Mouse (Mus musculus): ENCODE measurements around the gene Leng8. TPM values are rescaled to one million over a fixed set of nuclear protein-coding genes. Genes with fewer than 3 reads are reported as not detected.

Gene Leng8
- 96.9 and 247 TPM in 2 replicates for polyA plus RNA-seq (2011; ENCODE audit: insufficient read depth, insufficient read length, low replicate concordance, missing spikeins)

- TF ChIP-seq CTCF (IDR thresholded peaks at IDR 0.05; ENCODE audit: control insufficient read depth, insufficient read depth, low read length) = no peak
- peak; percentile 90 for TF ChIP-seq POLR2A (IDR thresholded peaks at IDR 0.05; ENCODE audit: borderline replicate concordance, control insufficient read depth, low read depth, low read length)
- under 1% methylated on average over 78 of the region's 78 CpGs for WGBS
- Histone ChIP-seq H3K4me1 (ENCODE audit: control insufficient read depth, insufficient read depth, low read length) (no peaks in the 10 kb centered on the region; the same call in 1 of the 2 replicates), H3K27ac (ENCODE audit: control insufficient read depth, insufficient read depth, low read depth, low read length, poor library complexity) (peak within 1 kb of the TSS; percentile 98), H3K4me3 (replicated peaks; ENCODE audit: control insufficient read depth, low read depth, low read length) (peak within 1 kb of the TSS; percentile 98)
Measured at GRCm38 (mm10) chr7:4136771-4137531, at the start of gene Leng8. Gene Leng8 (plus strand): TSS chr7:4137039.

GRCm38 (mm10) chr7:4087238-4087895, 49.5 kb upstream of the Leng8 start:
- peaks cover 10% of the 10 kb centered on the region for H3K4me1 ChIP-seq (ENCODE audit: control insufficient read depth, insufficient read depth, low read length)
- no peak overlapping the region for H3K4me3 ChIP-seq (replicated peaks; ENCODE audit: control insufficient read depth, low read depth, low read length)
- TF ChIP-seq POLR2A (IDR thresholded peaks at IDR 0.05; ENCODE audit: borderline replicate concordance, control insufficient read depth, low read depth, low read length) (no peak), CTCF (IDR thresholded peaks at IDR 0.05; ENCODE audit: control insufficient read depth, insufficient read depth, low read length) (no peak)
- WGBS = 27% methylated on average over 4 of the region's 4 CpGs
- H3K27ac ChIP-seq (ENCODE audit: control insufficient read depth, insufficient read depth, low read depth, low read length, poor library complexity) = peak overlapping the region; percentile 59

GRCm38 (mm10) chr7:4087896-4088480, 48.9 kb upstream of the Leng8 start:
- H3K27ac ChIP-seq (ENCODE audit: control insufficient read depth, insufficient read depth, low read depth, low read length, poor library complexity) = peak overlapping the region; percentile 34; the same call in 1 of the 2 replicates
- 73% methylated on average over 6 of the region's 6 CpGs for WGBS

GRCm38 (mm10) chr7:4088679-4089078, 48.2 kb upstream of the Leng8 start:
- TF ChIP-seq POLR2A (IDR thresholded peaks at IDR 0.05; ENCODE audit: borderline replicate concordance, control insufficient read depth, low read depth, low read length) (no peak), CTCF (IDR thresholded peaks at IDR 0.05; ENCODE audit: control insufficient read depth, insufficient read depth, low read length) (no peak)
- H3K27ac ChIP-seq (ENCODE audit: control insufficient read depth, insufficient read depth, low read depth, low read length, poor library complexity) = no peak overlapping the region
- H3K4me1 ChIP-seq (ENCODE audit: control insufficient read depth, insufficient read depth, low read length) = peaks cover 10% of the 10 kb centered on the region
- H3K4me3 ChIP-seq (replicated peaks; ENCODE audit: control insufficient read depth, low read depth, low read length) = no peak overlapping the region
- 28% methylated on average over 2 of the region's 2 CpGs for WGBS

More at GRCm38 (mm10) chr7:4087896-4088480, 48.9 kb upstream of the Leng8 start:
- no peak for TF ChIP-seq POLR2A (IDR thresholded peaks at IDR 0.05; ENCODE audit: borderline replicate concordance, control insufficient read depth, low read depth, low read length)
- TF ChIP-seq CTCF (IDR thresholded peaks at IDR 0.05; ENCODE audit: control insufficient read depth, insufficient read depth, low read length) = no peak
- peaks cover 10% of the 10 kb centered on the region for H3K4me1 ChIP-seq (ENCODE audit: control insufficient read depth, insufficient read depth, low read length)
- no peak overlapping the region for H3K4me3 ChIP-seq (replicated peaks; ENCODE audit: control insufficient read depth, low read depth, low read length)

GRCm38 (mm10) chr7:4091170-4091569, 45.7 kb upstream of the Leng8 start:
- Histone ChIP-seq H3K4me3 (replicated peaks; ENCODE audit: control insufficient read depth, low read depth, low read length) (no peak overlapping the region), H3K27ac (ENCODE audit: control insufficient read depth, insufficient read depth, low read depth, low read length, poor library complexity) (no peak overlapping the region), H3K4me1 (ENCODE audit: control insufficient read depth, insufficient read depth, low read length) (peaks cover 7% of the 10 kb centered on the region)
- 52% methylated on average over 8 of the region's 8 CpGs for WGBS
- TF ChIP-seq CTCF (IDR thresholded peaks at IDR 0.05; ENCODE audit: control insufficient read depth, insufficient read depth, low read length) (no peak), POLR2A (IDR thresholded peaks at IDR 0.05; ENCODE audit: borderline replicate concordance, control insufficient read depth, low read depth, low read length) (no peak)

- Histone ChIP-seq H3K4me3 (replicated peaks; ENCODE audit: control insufficient read depth, low read depth, low read length) (no peak overlapping the region), H3K4me1 (ENCODE audit: control insufficient read depth, insufficient read depth, low read length) (no peaks in the 10 kb centered on the region), H3K27ac (ENCODE audit: control insufficient read depth, insufficient read depth, low read depth, low read length, poor library complexity) (no peak overlapping the region)
- WGBS = 84% methylated on average over 2 of the region's 2 CpGs
- TF ChIP-seq POLR2A (IDR thresholded peaks at IDR 0.05; ENCODE audit: borderline replicate concordance, control insufficient read depth, low read depth, low read length) = no peak
- TF ChIP-seq CTCF (IDR thresholded peaks at IDR 0.05; ENCODE audit: control insufficient read depth, insufficient read depth, low read length) = no peak
Measured at GRCm38 (mm10) chr7:4098301-4098700, 38.5 kb upstream of the Leng8 start.

- H3K4me1 ChIP-seq (ENCODE audit: control insufficient read depth, insufficient read depth, low read length) = no peaks in the 10 kb centered on the region
- H3K4me3 ChIP-seq (replicated peaks; ENCODE audit: control insufficient read depth, low read depth, low read length) = no peak overlapping the region
- no peak for TF ChIP-seq CTCF (IDR thresholded peaks at IDR 0.05; ENCODE audit: control insufficient read depth, insufficient read depth, low read length)
- no peak for TF ChIP-seq POLR2A (IDR thresholded peaks at IDR 0.05; ENCODE audit: borderline replicate concordance, control insufficient read depth, low read depth, low read length)
- WGBS = 40% methylated on average over 2 of the region's 2 CpGs
- H3K27ac ChIP-seq (ENCODE audit: control insufficient read depth, insufficient read depth, low read depth, low read length, poor library complexity) = no peak overlapping the region
Measured at GRCm38 (mm10) chr7:4098832-4099231, 38.0 kb upstream of the Leng8 start.

- no peak for TF ChIP-seq POLR2A (IDR thresholded peaks at IDR 0.05; ENCODE audit: borderline replicate concordance, control insufficient read depth, low read depth, low read length)
- TF ChIP-seq CTCF (IDR thresholded peaks at IDR 0.05; ENCODE audit: control insufficient read depth, insufficient read depth, low read length) = no peak
- 87% methylated on average over 5 of the region's 5 CpGs for WGBS
- no peak overlapping the region for H3K27ac ChIP-seq (ENCODE audit: control insufficient read depth, insufficient read depth, low read depth, low read length, poor library complexity)
- H3K4me3 ChIP-seq (replicated peaks; ENCODE audit: control insufficient read depth, low read depth, low read length) = no peak overlapping the region
- H3K4me1 ChIP-seq (ENCODE audit: control insufficient read depth, insufficient read depth, low read length) = no peaks in the 10 kb centered on the region; the same call in 1 of the 2 replicates
Measured at GRCm38 (mm10) chr7:4101144-4101543, 35.7 kb upstream of the Leng8 start.
